Mouse (Mus musculus) liver, embryonic 16.5 days (tissue): ENCODE data around the gene Zfp534. TPM values are rescaled to one million over a fixed set of nuclear protein-coding genes. Genes with fewer than 3 reads are reported as not detected.
A peak's percentile ranks its signal among the peaks of the same experiment; 100 is the strongest.
"Not testable (repeated sequence)": the region's sequence is repeated elsewhere in the genome, so short reads cannot be mapped to it uniquely, and the experiment has no call there.

Source experiments
- ATAC-seq: fragments of 200-750 bp; cut with Nextera tagmentation; 2 replicates; pipeline ENCODE4 v1.8.0; 2017; ENCODE audit warnings: low read depth, mild to moderate bottlenecking, moderate number of reproducible peaks, moderate library complexity
- H3K27ac ChIP-seq: fragments of 300-500 bp; sonication (generic); 2 replicates; pipeline ENCODE4 v1.5.1; 2014; ENCODE audit warnings: mild to moderate bottlenecking, low read length
- H3K27me3 ChIP-seq: fragments of 300-500 bp; sonication (generic); 2 replicates; pipeline ENCODE4 v1.6.1; 2014; ENCODE audit warnings: low read depth, low read length, mixed read lengths; ENCODE audit not compliant: control insufficient read depth, insufficient read depth
- H3K36me3 ChIP-seq: fragments of 300-500 bp; sonication (generic); 2 replicates; pipeline ENCODE4 v1.6.1; 2014; ENCODE audit warnings: mild to moderate bottlenecking; ENCODE audit not compliant: control insufficient read depth, insufficient read depth
- H3K4me1 ChIP-seq: fragments of 300-500 bp; sonication (generic); 2 replicates; pipeline ENCODE4 v1.6.1; 2014; ENCODE audit warnings: low read depth, low read length, mixed read lengths; ENCODE audit not compliant: control insufficient read depth
- H3K4me2 ChIP-seq: fragments of 300-500 bp; sonication (generic); 2 replicates; pipeline ENCODE4 v1.6.1; 2014; ENCODE audit warnings: low read depth, low read length, mixed read lengths
- H3K4me3 ChIP-seq: fragments of 300-500 bp; sonication (generic); 2 replicates; pipeline ENCODE4 v1.5.1; 2014; ENCODE audit warnings: low read depth, mild to moderate bottlenecking, low read length
- H3K9ac ChIP-seq: fragments of 300-500 bp; sonication (generic); 2 replicates; pipeline ENCODE4 v1.6.1; 2014; ENCODE audit warnings: low read depth, low read length
- H3K9me3 ChIP-seq: fragments of 300-500 bp; sonication (generic); replicated peaks from 2 replicates; pipeline ENCODE4 v1.6.1; 2016; ENCODE audit warnings: low read length; ENCODE audit not compliant: control insufficient read depth
- WGBS: fragments of 180-500 bp; shearing (Covaris S2); extraction: QIAGEN DNeasy Blood & Tissue Kit; methylation state at CpG from one replicate; pipeline ENCODE4 v1.1.7; 2014; ENCODE audit not compliant: insufficient replicate concordance; 5-methylcytosine and 5-hydroxymethylcytosine counted together
- polyA plus RNA-seq: library from polyadenylated mRNA; unstranded; fragments of >200 nt; fragmentation: Nextera tagmentation; extraction: Ambion mirVana; gene quantifications from 2 replicates; pipeline ENCODE4 v1.2.1, GENCODE M21; 2015

Zfp534 gene
- not detected in 2 replicates for polyA plus RNA-seq

GRCm38 (mm10) chr4:147702453-147702852, at the start of gene Zfp534:
Zfp534 (minus strand) TSS chr4:147702553.
- not testable (repeated sequence) for H3K9me3 ChIP-seq, H3K4me2 ChIP-seq, H3K9ac ChIP-seq, ATAC-seq, H3K4me3 ChIP-seq, H3K27me3 ChIP-seq, H3K36me3 ChIP-seq, H3K27ac ChIP-seq, H3K4me1 ChIP-seq
- 36% methylated on average over 1 of the region's 3 CpGs for WGBS

- WGBS = 81% methylated on average over 14 of the region's 15 CpGs
- H3K4me3 ChIP-seq, H3K27me3 ChIP-seq, H3K9me3 ChIP-seq, ATAC-seq, H3K27ac ChIP-seq, H3K4me2 ChIP-seq, H3K4me1 ChIP-seq, H3K36me3 ChIP-seq, H3K9ac ChIP-seq: not testable (repeated sequence)
Measured at GRCm38 (mm10) chr4:147746255-147746654, 43.9 kb upstream of the Zfp534 start.

- not testable (repeated sequence) for H3K9ac ChIP-seq, H3K27me3 ChIP-seq, H3K4me1 ChIP-seq, H3K27ac ChIP-seq, ATAC-seq, H3K36me3 ChIP-seq, H3K9me3 ChIP-seq
- peak overlapping the region; percentile 62 for H3K4me2 ChIP-seq
- peak overlapping the region; percentile 52 for H3K4me3 ChIP-seq
- 22% methylated on average over 59 of the region's 63 CpGs for WGBS
Measured at GRCm38 (mm10) chr4:147738636-147739369, 36.5 kb upstream of the Zfp534 start.

- H3K27me3 ChIP-seq, H3K4me3 ChIP-seq, H3K9me3 ChIP-seq, H3K36me3 ChIP-seq, H3K27ac ChIP-seq, ATAC-seq, H3K9ac ChIP-seq, H3K4me2 ChIP-seq, H3K4me1 ChIP-seq: not testable (repeated sequence)
- WGBS = 62% methylated on average over 4 of the region's 5 CpGs
Measured at GRCm38 (mm10) chr4:147655245-147655644, 47.1 kb downstream of the Zfp534 start.

GRCm38 (mm10) chr4:147647407-147647806, 54.9 kb downstream of the Zfp534 start:
- not testable (repeated sequence) for H3K4me3 ChIP-seq, H3K9me3 ChIP-seq
- no CpG with 5 or more reads among the region's 3 CpGs for WGBS

GRCm38 (mm10) chr4:147642413-147642812, 59.9 kb downstream of the Zfp534 start, which contains the start of gene Zfp979:
Zfp979 (minus strand) TSS chr4:147642513.
- WGBS = no CpG with 5 or more reads among the region's 6 CpGs
- H3K4me3 ChIP-seq, ATAC-seq, H3K9me3 ChIP-seq, H3K9ac ChIP-seq, H3K4me2 ChIP-seq, H3K27ac ChIP-seq, H3K36me3 ChIP-seq, H3K27me3 ChIP-seq, H3K4me1 ChIP-seq: not testable (repeated sequence)

More at GRCm38 (mm10) chr4:147647407-147647806, 54.9 kb downstream of the Zfp534 start:
- H3K27ac ChIP-seq, ATAC-seq, H3K36me3 ChIP-seq, H3K4me2 ChIP-seq, H3K27me3 ChIP-seq, H3K4me1 ChIP-seq, H3K9ac ChIP-seq: not testable (repeated sequence)

GRCm38 (mm10) chr4:147641932-147642331, 60.4 kb downstream of the Zfp534 start:
- H3K4me3 ChIP-seq, H3K36me3 ChIP-seq, H3K9ac ChIP-seq, H3K4me2 ChIP-seq, H3K27me3 ChIP-seq, ATAC-seq, H3K27ac ChIP-seq, H3K9me3 ChIP-seq, H3K4me1 ChIP-seq: not testable (repeated sequence)
- 38% methylated on average over 2 of the region's 3 CpGs for WGBS

- not testable (repeated sequence) for H3K4me2 ChIP-seq, H3K36me3 ChIP-seq, H3K4me1 ChIP-seq, H3K4me3 ChIP-seq, H3K27ac ChIP-seq, H3K27me3 ChIP-seq, H3K9me3 ChIP-seq, H3K9ac ChIP-seq
- 0 out of 2 replicates have a peak, but pooled peaks have one; percentile 24 for ATAC-seq
- WGBS = no CpG with 5 or more reads among the region's 2 CpGs
Measured at GRCm38 (mm10) chr4:147633818-147634262, 68.5 kb downstream of the Zfp534 start.
